Mouse (Mus musculus) right cerebral cortex, adult 18-20 months (tissue): ENCODE results near the gene Ddx10.

Experiments used
- DNase-seq: peaks from one replicate; pipeline ENCODE4 v3.0.0; 2022; ENCODE audit warnings: mixed read lengths

Gene Ddx10

GRCm38 (mm10) chr9:53247953-53248397 lies at the start of gene Ddx10:
Ddx10 (minus strand) TSS chr9:53248053.
- peak; percentile 98 for DNase-seq

- no peak for DNase-seq
Observed at GRCm38 (mm10) chr9:53292833-53293232, 45.0 kb upstream of the Ddx10 start.

GRCm38 (mm10) chr9:53290006-53290405 lies 42.2 kb upstream of the Ddx10 start:
- no peak for DNase-seq

- no peak for DNase-seq
Observed at GRCm38 (mm10) chr9:53286793-53287192, 38.9 kb upstream of the Ddx10 start.

GRCm38 (mm10) chr9:53278997-53279396 lies 31.1 kb upstream of the Ddx10 start:
- no peak for DNase-seq

GRCm38 (mm10) chr9:53276381-53276780 lies 28.5 kb upstream of the Ddx10 start:
- no peak for DNase-seq

GRCm38 (mm10) chr9:53272714-53273113 lies 24.9 kb upstream of the Ddx10 start:
- no peak for DNase-seq

- DNase-seq, result no peak
Observed at GRCm38 (mm10) chr9:53272207-53272606, 24.4 kb upstream of the Ddx10 start.

- no peak for DNase-seq
Observed at GRCm38 (mm10) chr9:53271281-53272022, 23.6 kb upstream of the Ddx10 start.

GRCm38 (mm10) chr9:53269466-53269755 lies 21.6 kb upstream of the Ddx10 start:
- DNase-seq, result no peak

- DNase-seq, result no peak
Observed at GRCm38 (mm10) chr9:53268731-53269465, 21.0 kb upstream of the Ddx10 start.

- DNase-seq, result no peak
Observed at GRCm38 (mm10) chr9:53268036-53268435, 20.2 kb upstream of the Ddx10 start.

- DNase-seq, result no peak
Observed at GRCm38 (mm10) chr9:53265589-53265988, 17.7 kb upstream of the Ddx10 start.

- no peak for DNase-seq
Observed at GRCm38 (mm10) chr9:53264387-53264786, 16.5 kb upstream of the Ddx10 start.

GRCm38 (mm10) chr9:53258199-53258598 lies 10.3 kb upstream of the Ddx10 start:
- DNase-seq, result no peak

- DNase-seq, result peak; percentile 19
Observed at GRCm38 (mm10) chr9:53257772-53258171, 9.9 kb upstream of the Ddx10 start.

- peak; percentile 32 for DNase-seq
Observed at GRCm38 (mm10) chr9:53256690-53257305, 8.9 kb upstream of the Ddx10 start.

GRCm38 (mm10) chr9:53254368-53254767 lies 6.5 kb upstream of the Ddx10 start:
- peak; percentile 76 for DNase-seq

GRCm38 (mm10) chr9:53247516-53247915 lies 337 bp downstream of the Ddx10 start:
- no peak for DNase-seq

GRCm38 (mm10) chr9:53218181-53218580 lies 29.7 kb downstream of the Ddx10 start:
- peak; percentile 40 for DNase-seq

GRCm38 (mm10) chr9:53208283-53208682 lies 39.6 kb downstream of the Ddx10 start:
- no peak for DNase-seq

GRCm38 (mm10) chr9:53174590-53174989 lies 73.3 kb downstream of the Ddx10 start:
- DNase-seq, result no peak

- DNase-seq, result no peak
Observed at GRCm38 (mm10) chr9:53173258-53173657, 74.6 kb downstream of the Ddx10 start.

GRCm38 (mm10) chr9:53144266-53144665 lies 103.6 kb downstream of the Ddx10 start:
- DNase-seq, result peak; percentile 37
